Mouse (Mus musculus): ENCODE measurements at regions not wholly inside any gene's neighbourhood (a gene's known extent, or its start where the extent isn't known, plus 50 kb on each side); places are given as distances from the start of the nearest gene placed in this dataset.

GRCm38 (mm10) chr3:139154294-139154693, 51.2 kb upstream of the Stpg2 start:
- TF ChIP-seq EP300 (IDR thresholded peaks at IDR 0.05; ENCODE audit: low read depth) (no peak), CTCF (IDR thresholded peaks at IDR 0.05; ENCODE audit: low read depth) (no peak)
